Mouse (Mus musculus) MEL (cell line): ENCODE results near the gene Hesx1. TPM values are rescaled to one million over a fixed set of nuclear protein-coding genes. Genes with fewer than 3 reads are reported as not detected.

ENCODE experiments used
- DNase-seq: peaks from one replicate; pipeline ENCODE4 v3.0.0; 2011; ENCODE audit warnings: low read depth, low spot score
- H3K27ac ChIP-seq: 2 replicates; pipeline ENCODE4 v1.5.1; 2012; ENCODE audit warnings: low read depth, mild to moderate bottlenecking, control low read depth, low read length, moderate library complexity; ENCODE audit not compliant: control insufficient read depth
- H3K27me3 ChIP-seq, 2 experiments: fragments of 150-350 bp in 1 of 2; sonication (generic) in 1 of 2; 2 replicates each; pipeline ENCODE4 v1.6.1; 2012; ENCODE audit warnings: low read length in 2 of 2, mild to moderate bottlenecking in 2 of 2, improper control_type of control experiment in 1 of 2, moderate library complexity in 1 of 2; ENCODE audit not compliant: insufficient read depth in 2 of 2, control insufficient read depth in 1 of 2
- H3K36me3 ChIP-seq, 2 experiments: 2 replicates each; pipeline ENCODE4 v1.6.1; 2012 to 2014; ENCODE audit warnings: low read length in 2 of 2, improper control_type of control experiment in 1 of 2, inconsistent platforms in 1 of 2, mild to moderate bottlenecking in 1 of 2; ENCODE audit not compliant: insufficient read depth in 2 of 2, control insufficient read depth in 1 of 2
- H3K4me1 ChIP-seq, 2 experiments: fragments of 150-350 bp in 1 of 2; sonication (generic) in 1 of 2; 2 replicates each; pipeline ENCODE4 v1.6.1; 2012; ENCODE audit warnings: low read length in 2 of 2, improper control_type of control experiment in 1 of 2, mild to moderate bottlenecking in 1 of 2; ENCODE audit not compliant: insufficient read depth in 2 of 2, control insufficient read depth in 1 of 2
- H3K4me3 ChIP-seq, 2 experiments: fragments of 150-350 bp in 1 of 2; sonication (generic) in 1 of 2; 2 replicates each; pipeline ENCODE4 v1.5.1; 2012; ENCODE audit warnings: low read depth in 2 of 2, low read length in 2 of 2, mild to moderate bottlenecking in 2 of 2, moderate library complexity in 2 of 2, control low read depth in 1 of 2, improper control_type of control experiment in 1 of 2; ENCODE audit not compliant: control insufficient read depth in 1 of 2, insufficient read depth in 1 of 2
- H3K79me2 ChIP-seq: 2 replicates; pipeline ENCODE4 v1.6.1; 2012; ENCODE audit warnings: mild to moderate bottlenecking, low read length, moderate library complexity; ENCODE audit not compliant: control insufficient read depth, poor library complexity, insufficient read depth
- H3K9ac ChIP-seq: 2 replicates; pipeline ENCODE4 v1.6.1; 2012; ENCODE audit warnings: low read depth, mild to moderate bottlenecking, control low read depth, low read length, moderate library complexity; ENCODE audit not compliant: control insufficient read depth, poor library complexity, severe bottlenecking
- H3K9me3 ChIP-seq: fragments of 150-350 bp; sonication (generic); replicated peaks from 2 replicates; pipeline ENCODE4 v1.6.1; 2012; ENCODE audit warnings: mild to moderate bottlenecking, low read length, improper control_type of control experiment, moderate library complexity; ENCODE audit not compliant: insufficient read depth
- CTCF ChIP-seq, 3 experiments: IDR thresholded peaks in 2 of 3; conservative IDR thresholded peaks in 1 of 3; 2 replicates each; pipeline ENCODE4 v1.5.1; 2011 to 2012; ENCODE audit warnings: low read length in 3 of 3, low read depth in 2 of 3, mild to moderate bottlenecking in 2 of 3, improper control_type of control experiment in 1 of 3, inconsistent platforms in 1 of 3, mixed read lengths in 1 of 3, moderate library complexity in 1 of 3; ENCODE audit not compliant: control insufficient read depth in 1 of 3, insufficient read depth in 1 of 3, poor library complexity in 1 of 3, severe bottlenecking in 1 of 3
- GABPA ChIP-seq: IDR thresholded peaks from 2 replicates; pipeline ENCODE4 v1.6.1; 2012; ENCODE audit warnings: low read depth, mild to moderate bottlenecking, inconsistent platforms, low read length, improper control_type of control experiment, moderate library complexity
- GATA1 ChIP-seq: IDR thresholded peaks from 2 replicates; pipeline ENCODE4 v1.6.1; 2011; ENCODE audit warnings: low read depth, low read length, improper control_type of control experiment
- MAFK ChIP-seq: IDR thresholded peaks from 2 replicates; pipeline ENCODE4 v1.6.1; 2011; ENCODE audit warnings: low read depth, mild to moderate bottlenecking, low read length, improper control_type of control experiment, borderline replicate concordance
- MAX ChIP-seq: IDR thresholded peaks from 2 replicates; pipeline ENCODE4 v1.6.1; 2011; ENCODE audit warnings: low read length, improper control_type of control experiment
- MAZ ChIP-seq: IDR thresholded peaks from 2 replicates; pipeline ENCODE4 v1.6.1; 2012; ENCODE audit warnings: low read depth, mild to moderate bottlenecking, inconsistent platforms, low read length, improper control_type of control experiment
- MXI1 ChIP-seq: IDR thresholded peaks from 2 replicates; pipeline ENCODE4 v1.6.1; 2011; ENCODE audit warnings: mild to moderate bottlenecking, low read depth, low read length, improper control_type of control experiment
- MYB ChIP-seq: IDR thresholded peaks from 2 replicates; pipeline ENCODE4 v1.6.1; 2011; ENCODE audit warnings: mild to moderate bottlenecking, low read depth, low read length, improper control_type of control experiment
- MYC ChIP-seq: IDR thresholded peaks from 2 replicates; pipeline ENCODE4 v1.6.1; 2011; ENCODE audit warnings: low read depth, mild to moderate bottlenecking, low read length, improper control_type of control experiment, moderate library complexity
- NRF1 ChIP-seq: IDR thresholded peaks from 2 replicates; pipeline ENCODE4 v1.6.1; 2014; ENCODE audit warnings: low read depth, mild to moderate bottlenecking, inconsistent platforms, low read length, improper control_type of control experiment, moderate library complexity; ENCODE audit not compliant: poor library complexity, insufficient read depth, severe bottlenecking
- POLR2AphosphoS2 ChIP-seq: IDR thresholded peaks from 2 replicates; pipeline ENCODE4 v1.6.1; 2011; ENCODE audit warnings: low read length, improper control_type of control experiment
- POLR2AphosphoS5 ChIP-seq: IDR thresholded peaks from 2 replicates; pipeline ENCODE4 v1.6.1; 2012; ENCODE audit warnings: low read depth, borderline replicate concordance, mild to moderate bottlenecking, inconsistent platforms, low read length, moderate library complexity, mixed read lengths
- RCOR1 ChIP-seq: IDR thresholded peaks from 2 replicates; pipeline ENCODE4 v1.6.1; 2012; ENCODE audit warnings: low read depth, mild to moderate bottlenecking, inconsistent platforms, low read length, improper control_type of control experiment
- SIN3A ChIP-seq: IDR thresholded peaks from 2 replicates; pipeline ENCODE4 v1.6.1; 2012; ENCODE audit warnings: low read length, improper control_type of control experiment, inconsistent platforms
- SMC3 ChIP-seq: IDR thresholded peaks from 2 replicates; pipeline ENCODE4 v1.6.1; 2011; ENCODE audit warnings: low read depth, low read length, improper control_type of control experiment
- TBP ChIP-seq: IDR thresholded peaks from 2 replicates; pipeline ENCODE4 v1.8.0; 2011; ENCODE audit warnings: low read depth, low read length, improper control_type of control experiment
- UBTF ChIP-seq: IDR thresholded peaks from 2 replicates; pipeline ENCODE4 v1.6.1; 2012; ENCODE audit warnings: low read depth, mild to moderate bottlenecking, inconsistent platforms, low read length, improper control_type of control experiment, moderate library complexity, borderline replicate concordance; ENCODE audit not compliant: insufficient read depth
- ZC3H11A ChIP-seq: IDR thresholded peaks from 2 replicates; pipeline ENCODE4 v1.6.1; 2012; ENCODE audit warnings: low read depth, mild to moderate bottlenecking, inconsistent platforms, low read length, improper control_type of control experiment
- ZMIZ1 ChIP-seq: IDR thresholded peaks from 2 replicates; pipeline ENCODE4 v1.6.1; 2012; ENCODE audit warnings: low read depth, mild to moderate bottlenecking, inconsistent platforms, low read length, improper control_type of control experiment, moderate library complexity
- polyA plus RNA-seq, 2 experiments: library from polyadenylated mRNA; stranded (reverse) in 1 of 2; unstranded in 1 of 2; fragments of >175 nt in 1 of 2; fragments of >200 nt in 1 of 2; gene quantifications; 2 replicates each; pipeline versions ENCODE4 v1.2.1 to v1.2.4; 2012; ENCODE audit warnings: low replicate concordance in 2 of 2, low read depth in 1 of 2; ENCODE audit not compliant: insufficient read length in 2 of 2, insufficient read depth in 1 of 2, missing spikeins in 1 of 2
- total RNA-seq: library from RNA; depleted of rRNA; stranded (reverse); fragments of 300-350 nt; gene quantifications from 2 replicates; pipeline ENCODE4 v1.2.3, GENCODE M21; 2012

Hesx1 gene
- total and polyA plus RNA-seq, 3 experiments, result not detected

GRCm38 (mm10) chr14:27044967-27045361, 50.7 kb downstream of the Hesx1 start:
- peak; percentile 27 for DNase-seq
- Histone ChIP-seq H3K27me3 (peaks cover 0 to 3% of the 10 kb centered on the region in 2 experiments), H3K9me3 (no peaks in the 10 kb centered on the region), H3K36me3 (no peaks in the 10 kb centered on the region), H3K27ac (no peak overlapping the region), H3K9ac (no peak overlapping the region), H3K79me2 (no peaks in the 10 kb centered on the region), H3K4me1 (no peaks in the 10 kb centered on the region), H3K4me3 (no peak overlapping the region)
- TF ChIP-seq SMC3, result no peak
- TF ChIP-seq CTCF (IDR thresholded peaks at IDR 0.05 in 2 of 3, conservative IDR thresholded peaks at IDR 0.05 in 1 of 3; ENCODE audit: control insufficient read depth in 1 of 3, insufficient read depth in 1 of 3, low read depth in 2 of 3, low read length in 3 of 3, poor library complexity in 1 of 3, severe bottlenecking in 1 of 3), result no peak
- TF ChIP-seq POLR2AphosphoS5, result no peak
- TF ChIP-seq ZMIZ1, result no peak
- no peak for TF ChIP-seq RCOR1
- no peak for TF ChIP-seq MYC
- no peak for TF ChIP-seq SIN3A
- TF ChIP-seq MAZ, result no peak
- TF ChIP-seq POLR2AphosphoS2, result no peak

GRCm38 (mm10) chr14:27048231-27048956, 54.2 kb downstream of the Hesx1 start:
- Histone ChIP-seq H3K4me1 (no peaks in the 10 kb centered on the region), H3K36me3 (no peaks in the 10 kb centered on the region), H3K27ac (no peak overlapping the region)
- no peak for DNase-seq
- no peak for TF ChIP-seq CTCF (IDR thresholded peaks at IDR 0.05 in 2 of 3, conservative IDR thresholded peaks at IDR 0.05 in 1 of 3; ENCODE audit: control insufficient read depth in 1 of 3, insufficient read depth in 1 of 3, low read depth in 2 of 3, low read length in 3 of 3, poor library complexity in 1 of 3, severe bottlenecking in 1 of 3)
- TF ChIP-seq, all 39 proteins: peak for 0
- Histone ChIP-seq H3K79me2 (no peaks in the 10 kb centered on the region), H3K9ac (no peak overlapping the region), H3K9me3 (no peaks in the 10 kb centered on the region), H3K4me3 (no peak overlapping the region), H3K27me3 (peaks cover 0 to 5% of the 10 kb centered on the region in 2 experiments)

GRCm38 (mm10) chr14:27050043-27050442, 55.8 kb downstream of the Hesx1 start:
- Histone ChIP-seq H3K27me3 (peaks cover 0 to 5% of the 10 kb centered on the region in 2 experiments), H3K36me3 (no peaks in the 10 kb centered on the region)
- TF ChIP-seq GATA1 (no peak), ZC3H11A (no peak), UBTF (no peak), TBP (no peak), POLR2AphosphoS5 (no peak), MYB (no peak), MYC (no peak), GABPA (no peak), MXI1 (no peak), MAFK (no peak), MAX (no peak), NRF1 (no peak)
- TF ChIP-seq, all 39 proteins: peak for 0
- Histone ChIP-seq H3K79me2 (no peaks in the 10 kb centered on the region), H3K9me3 (no peaks in the 10 kb centered on the region), H3K4me1 (no peaks in the 10 kb centered on the region), H3K9ac (no peak overlapping the region), H3K4me3 (no peak overlapping the region), H3K27ac (no peak overlapping the region)
- DNase-seq, result no peak
